Mouse (Mus musculus): Measurements from ENCODE around the gene A430078G23Rik.
"Not testable (repeated sequence)": the region's sequence is repeated elsewhere in the genome, so short reads cannot be mapped to it uniquely, and the experiment has no call there.

DNA sequence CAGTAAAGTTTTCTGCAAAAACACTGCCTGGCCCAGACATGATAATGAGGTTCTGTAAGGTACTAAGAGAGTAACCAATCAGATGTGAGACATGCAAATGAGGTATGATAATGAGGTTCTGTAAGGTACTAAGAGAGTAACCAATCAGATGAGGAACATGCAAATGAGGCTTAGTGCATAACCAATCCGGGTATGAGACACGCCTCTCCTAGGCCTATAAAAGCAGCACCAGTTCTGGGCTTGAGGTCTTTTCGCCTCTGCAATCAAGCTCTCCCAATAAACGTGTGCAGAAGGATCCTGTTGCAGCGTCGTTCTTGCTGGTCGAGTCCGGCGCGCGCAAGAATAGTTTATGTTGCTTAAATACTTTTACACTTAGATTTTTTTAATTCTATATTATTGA, 33.9 kb upstream of the A430078G23Rik start:
- not testable (repeated sequence) for TF ChIP-seq POLR2A (IDR thresholded peaks at IDR 0.05; ENCODE audit: low read depth, low read length); CTCF (IDR thresholded peaks at IDR 0.05; ENCODE audit: extremely low read depth, insufficient read depth, insufficient read length, insufficient replicate concordance)
